Mouse (Mus musculus): ENCODE results near the gene Tnfsf14. TPM values are rescaled to one million over a fixed set of nuclear protein-coding genes. Genes with fewer than 3 reads are reported as not detected.

Tnfsf14 gene
- total RNA-seq, 2 experiments from 2014 or later: not detected

- intact Hi-C loops (cut with DNase I): no loop called here
- DNase-seq (ENCODE audit: low spot score): no peak
Measured at GRCm38 (mm10) chr17:57145115-57145514, 48.9 kb downstream of the Tnfsf14 start.

GRCm38 (mm10) chr17:57143704-57144103 is 50.3 kb downstream of the Tnfsf14 start:
- DNase-seq (ENCODE audit: low spot score): no peak
- intact Hi-C loops (cut with DNase I): no loop called here

- intact Hi-C loops (cut with DNase I): no loop called here
- no peak for DNase-seq (ENCODE audit: low spot score)
Measured at GRCm38 (mm10) chr17:57139708-57140107, 54.3 kb downstream of the Tnfsf14 start.

Small RNA genes lying within 50 kb of the gene (microRNA-seq; reads per million reads assigned to microRNA genes)
- not detected for gene Mir6978

Other genes with a start within 250 kb of the Tnfsf14 start
- not detected for gene Acer1, start 212.1 kb downstream of the Tnfsf14 start, total RNA-seq (2021)
- gene Clpp, start 203.9 kb downstream of the Tnfsf14 start, total RNA-seq (2021): 10 to 100 TPM; 73.4 TPM
- gene Alkbh7, start 196.8 kb downstream of the Tnfsf14 start, total RNA-seq (2021): 10 to 100 TPM; 65.4 to 77.8 TPM
- gene Pspn, start 194.2 kb downstream of the Tnfsf14 start, total RNA-seq (2021): not detected
- 10 to 100 TPM; 20.4 to 22.7 TPM for gene Gtf2f1, start 182.9 kb downstream of the Tnfsf14 start, total RNA-seq (2021)
- not detected for gene Gm17949, start 182.7 kb downstream of the Tnfsf14 start, total RNA-seq (2021)
- 10 to 100 TPM; 44.8 to 44.9 TPM for gene Khsrp, start 162.7 kb downstream of the Tnfsf14 start, total RNA-seq (2021)
- gene Slc25a41, start 152.5 kb downstream of the Tnfsf14 start, total RNA-seq (2021): not detected
- under 1 TPM in 1 of 2 experiments, not detected in 1; 0.78 TPM for gene Crb3, start 135.1 kb downstream of the Tnfsf14 start, total RNA-seq (2021)
- gene Slc25a23, start 134.3 kb downstream of the Tnfsf14 start, total RNA-seq (2021): 10 to 100 TPM; 65.1 to 75.0 TPM
- 1 to 10 TPM in 1 of 2 experiments, under 1 TPM in 1; 0.96 to 2.1 TPM for gene Dennd1c, start 115.7 kb downstream of the Tnfsf14 start, total RNA-seq (2021)
- gene Tubb4a, start 106.4 kb downstream of the Tnfsf14 start, total RNA-seq (2021): 1 to 10 TPM; 3.2 to 3.3 TPM
- gene Tnfsf9, start 88.9 kb downstream of the Tnfsf14 start, total RNA-seq (2021): under 1 TPM; 0.28 to 0.57 TPM
- gene Cd70, start 44.4 kb downstream of the Tnfsf14 start, total RNA-seq (2021): not detected
- 10 to 100 TPM; 47.1 to 80.7 TPM for gene C3, start 34.0 kb upstream of the Tnfsf14 start, total RNA-seq (2021)
- gene Gpr108, start 54.3 kb upstream of the Tnfsf14 start, total RNA-seq (2021): 10 to 100 TPM; 26.1 to 29.5 TPM
- 100 to 1,000 TPM in 1 of 2 experiments, 10 to 100 TPM in 1; 90.6 to 107 TPM for gene Trip10, start 55.3 kb upstream of the Tnfsf14 start, total RNA-seq (2021)
- 1 to 10 TPM; 1.5 to 1.7 TPM for gene Vav1, start 84.9 kb upstream of the Tnfsf14 start, total RNA-seq (2021)
- 10 to 100 TPM in 1 of 2 experiments, 1 to 10 TPM in 1; 8.7 to 10.1 TPM for gene Adgre1, start 164.5 kb upstream of the Tnfsf14 start, total RNA-seq (2021)

Measured in heart, postnatal 25 days (tissue).